Mouse (Mus musculus) urinary bladder, postnatal 14 days (tissue): ENCODE data around the gene Tdp1.

ENCODE experiments used
- DNase-seq: peaks from one replicate; pipeline ENCODE4 v3.0.0; 2021; ENCODE audit warnings: low spot score

Gene Tdp1

DNA sequence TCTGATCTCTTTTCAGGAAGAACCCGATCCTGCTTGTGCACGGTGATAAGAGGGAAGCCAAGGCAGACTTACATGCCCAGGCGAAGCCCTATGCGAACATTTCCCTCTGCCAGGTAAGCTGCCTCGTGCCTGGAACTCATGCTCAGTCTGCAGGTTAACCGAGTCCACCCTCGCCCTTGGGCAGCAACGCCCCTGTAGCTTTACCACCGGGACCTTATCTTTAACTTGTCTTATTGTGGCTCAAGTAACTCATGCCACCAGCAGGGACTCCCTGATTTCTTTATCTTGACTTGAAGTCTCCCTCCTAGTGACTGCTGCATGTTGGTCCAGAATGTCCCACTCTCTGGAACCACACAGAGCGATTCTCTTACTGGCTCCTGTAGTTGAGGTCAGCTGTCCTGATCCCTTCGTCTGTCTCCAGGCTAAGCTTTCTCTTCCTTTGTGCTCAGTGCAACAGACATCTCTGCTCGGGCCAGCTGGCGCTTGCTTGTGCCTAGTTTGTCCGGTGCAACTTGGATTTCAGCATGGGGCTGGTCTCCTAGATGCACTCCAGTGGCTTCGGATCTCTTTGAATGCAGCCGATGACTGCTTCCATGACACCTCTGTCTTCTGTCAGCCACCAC is 14.0 kb downstream of the Tdp1 start:
- DNase-seq, result no peak

GRCm38 (mm10) chr12:99899991-99900390 is 15.7 kb downstream of the Tdp1 start:
- no peak for DNase-seq

GRCm38 (mm10) chr12:99901973-99902866 is 17.9 kb downstream of the Tdp1 start:
- no peak for DNase-seq

DNA sequence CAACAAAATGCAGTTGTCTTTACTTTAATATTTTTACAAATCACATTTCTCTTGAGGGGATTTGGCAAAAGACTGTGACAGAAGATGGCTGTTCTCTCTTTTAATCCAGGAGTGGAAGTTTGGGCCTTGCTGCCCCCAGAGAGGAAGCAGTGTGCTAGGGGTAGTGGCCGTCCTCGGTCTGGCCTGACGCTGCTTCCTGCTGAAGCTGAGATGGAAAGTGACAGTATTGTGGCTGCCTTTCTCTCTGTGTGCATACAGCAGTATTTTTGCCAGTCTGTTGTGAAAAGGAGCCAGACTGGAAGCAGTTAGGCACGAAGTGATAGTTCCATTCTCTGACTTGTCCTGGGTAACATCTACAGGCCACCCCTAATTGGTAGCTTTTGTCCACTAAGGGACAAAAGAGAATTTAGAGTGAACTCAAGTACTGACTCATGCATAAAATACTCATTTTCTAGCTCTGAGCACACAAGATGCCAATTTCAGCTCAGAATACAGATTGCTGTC is 18.6 kb downstream of the Tdp1 start:
- DNase-seq, result no peak

DNA sequence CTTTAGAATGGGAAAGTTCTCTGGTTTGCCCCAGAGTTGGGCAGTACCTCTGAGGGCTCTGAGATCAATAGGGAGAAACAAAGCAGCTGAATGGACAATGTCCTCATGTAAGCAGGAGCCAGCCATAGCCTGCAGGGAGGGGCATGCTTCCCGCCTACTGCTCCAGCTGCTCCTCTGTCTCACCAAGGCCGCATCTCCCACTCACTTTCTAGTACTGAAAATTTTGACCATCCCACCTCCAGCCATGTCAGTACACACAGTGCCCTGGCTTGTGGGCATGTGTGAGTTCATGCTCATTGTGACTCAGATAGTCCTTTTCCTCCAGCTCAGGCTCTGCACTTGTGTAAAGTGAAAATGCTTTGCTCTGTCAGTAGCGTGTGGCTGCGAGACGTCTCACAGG is 20.2 kb downstream of the Tdp1 start:
- DNase-seq, result no peak

GRCm38 (mm10) chr12:99911466-99911865 is 27.1 kb downstream of the Tdp1 start:
- DNase-seq, result no peak

DNA sequence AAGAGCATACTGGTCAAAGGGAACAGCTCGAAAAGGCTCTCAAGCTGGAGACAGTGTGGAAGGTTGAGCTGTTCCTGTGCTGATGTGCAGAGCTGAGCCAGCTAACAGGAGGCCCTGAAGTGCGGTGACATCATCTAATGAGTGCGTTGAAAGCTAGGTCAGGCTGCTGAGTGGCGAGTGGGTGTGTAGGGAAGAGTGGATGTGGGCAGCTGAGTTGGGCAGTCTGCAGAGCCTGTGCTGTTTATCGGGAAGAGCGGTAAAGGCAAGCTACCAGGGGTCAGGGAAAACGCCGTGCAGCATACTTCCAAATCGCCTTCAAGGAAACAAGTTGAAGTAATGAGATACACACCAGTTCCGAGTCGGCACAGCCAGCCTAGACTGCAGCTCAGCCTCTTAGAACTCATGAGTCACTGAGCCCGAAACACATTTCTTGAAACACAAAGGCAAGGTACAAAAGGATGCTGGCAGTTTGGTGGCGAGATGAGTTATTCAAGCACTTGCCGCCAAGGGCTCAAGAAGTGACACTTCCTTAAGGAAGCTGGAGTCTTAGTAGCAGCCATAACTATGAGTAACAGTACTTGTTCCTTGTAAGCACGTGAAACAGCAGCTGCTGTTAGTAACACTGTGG is 33.6 kb downstream of the Tdp1 start:
- DNase-seq, result no peak

- DNase-seq, result no peak
Measured at GRCm38 (mm10) chr12:99919636-99920035, 35.3 kb downstream of the Tdp1 start.

GRCm38 (mm10) chr12:99921045-99921444 is 36.7 kb downstream of the Tdp1 start:
- no peak for DNase-seq

GRCm38 (mm10) chr12:99923131-99923606 is 38.9 kb downstream of the Tdp1 start:
- DNase-seq, result no peak

DNA sequence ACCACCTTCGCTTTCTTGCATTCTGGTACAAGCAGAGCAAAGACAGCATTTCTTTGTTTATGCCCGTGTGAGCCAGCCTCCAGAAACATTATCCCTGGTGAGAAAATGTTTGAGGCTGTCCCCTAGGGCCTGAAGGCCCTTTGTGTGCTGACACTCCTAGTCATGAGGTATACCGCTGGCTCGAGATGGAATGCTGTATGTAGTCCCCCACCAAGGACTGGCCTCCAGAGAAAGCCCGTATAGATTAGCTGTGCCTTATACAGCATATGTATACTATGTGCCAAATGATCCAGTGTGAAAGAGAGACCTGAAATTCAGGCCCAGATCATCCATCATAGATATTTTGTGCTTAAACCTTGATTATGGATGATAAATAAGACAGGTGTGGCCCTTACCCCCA is 39.4 kb downstream of the Tdp1 start:
- DNase-seq, result no peak

GRCm38 (mm10) chr12:99928311-99928710 is 44.0 kb downstream of the Tdp1 start:
- no peak for DNase-seq

DNA sequence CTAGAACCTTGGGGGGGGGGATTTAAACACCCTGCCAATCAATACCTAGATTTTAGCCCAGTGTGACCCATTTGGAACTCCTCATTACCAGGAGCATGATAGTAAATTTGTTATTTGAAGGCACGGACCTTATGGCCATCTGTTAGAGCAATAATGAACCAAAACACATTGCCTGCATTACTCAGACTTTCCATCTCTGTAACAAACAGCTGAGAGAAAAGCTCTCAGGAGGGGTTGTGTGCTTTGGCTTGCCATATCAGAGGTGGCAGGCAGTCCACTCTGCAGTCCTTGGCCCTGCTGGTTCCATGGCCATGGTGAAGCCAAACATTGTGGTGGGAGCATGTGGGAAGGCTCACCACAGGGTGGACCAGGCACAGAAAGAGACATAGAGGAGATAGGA is 44.8 kb downstream of the Tdp1 start:
- DNase-seq, result no peak

DNA sequence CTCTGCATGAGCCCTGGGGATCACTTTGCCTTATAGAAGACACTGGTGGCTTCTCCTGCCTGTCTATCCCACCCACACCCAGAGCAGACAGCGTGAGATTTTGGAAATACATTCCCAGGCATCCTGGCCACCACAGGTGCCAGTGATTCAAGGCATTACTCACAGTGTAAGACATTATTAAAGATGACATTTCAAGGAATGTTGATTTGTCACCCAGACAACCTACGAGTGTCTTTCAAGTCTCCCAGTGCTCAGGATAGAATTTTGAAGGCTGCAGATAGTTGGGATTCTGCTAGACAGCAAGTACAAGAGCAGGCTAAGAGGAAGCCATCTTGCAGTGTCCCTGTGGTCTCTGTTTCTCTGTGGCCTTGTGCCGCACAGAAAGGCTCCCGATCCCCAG is 47.9 kb downstream of the Tdp1 start:
- DNase-seq, result no peak

- no peak for DNase-seq
Measured at GRCm38 (mm10) chr12:99933630-99934029, 49.3 kb downstream of the Tdp1 start.

DNA sequence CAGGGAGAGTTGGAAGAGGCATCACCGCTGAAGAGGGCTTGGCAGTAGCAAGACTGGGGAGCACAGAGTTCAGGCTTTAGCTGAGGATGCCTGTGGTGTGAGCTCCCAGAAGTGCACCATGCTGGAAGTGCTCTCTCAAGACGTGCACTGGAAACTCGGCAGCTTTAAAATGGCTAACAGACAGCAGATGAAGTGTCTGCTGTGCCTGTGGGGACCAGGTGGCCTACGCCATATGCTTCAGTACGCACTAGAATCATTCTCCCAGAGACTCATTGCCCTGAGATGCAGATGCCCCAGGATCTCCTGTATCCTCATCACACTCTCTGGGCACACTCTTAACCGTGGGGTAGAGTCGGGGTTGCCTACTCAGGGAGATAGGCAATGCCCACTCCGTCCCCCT is 51.1 kb downstream of the Tdp1 start:
- no peak for DNase-seq

DNA sequence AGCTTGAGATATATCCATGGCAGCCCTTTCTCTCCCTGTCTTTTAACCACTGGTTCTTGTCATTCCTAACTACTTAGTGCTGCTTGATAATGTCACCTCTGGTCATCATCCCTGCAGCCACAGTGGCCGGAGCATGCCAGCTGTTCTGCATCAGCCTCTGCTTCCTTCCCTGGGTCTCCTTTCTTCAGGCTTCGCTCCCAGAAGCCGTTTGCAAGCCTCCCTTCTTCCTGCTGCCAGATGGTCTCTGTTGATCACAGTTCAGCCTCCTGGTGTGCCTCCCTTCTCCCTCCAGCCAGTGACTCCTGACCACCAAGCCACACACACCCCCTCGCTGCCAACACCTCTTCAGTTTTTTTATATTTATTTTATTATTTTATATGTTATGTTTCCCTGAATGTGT is 54.2 kb downstream of the Tdp1 start:
- no peak for DNase-seq

DNA sequence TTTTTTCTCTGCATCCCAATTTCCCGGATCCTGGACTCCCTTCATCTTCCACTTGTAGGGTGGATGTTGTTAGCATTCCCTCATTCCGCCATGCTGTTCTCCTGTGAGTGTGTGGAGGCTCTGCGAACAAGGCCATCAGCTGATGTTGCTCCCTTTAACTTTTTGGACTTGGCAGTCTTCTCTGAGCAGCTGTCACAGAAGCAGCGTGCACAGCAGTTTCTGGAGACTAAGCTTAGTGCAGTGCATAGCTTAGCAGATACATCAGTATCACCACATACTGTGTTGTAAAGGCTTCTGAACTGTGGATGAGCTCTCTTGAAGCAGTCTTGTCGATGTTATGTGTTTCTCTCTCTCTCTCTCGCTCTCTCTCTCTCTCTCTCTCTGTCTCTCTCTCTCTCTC is 54.9 kb downstream of the Tdp1 start:
- no peak for DNase-seq

- no peak for DNase-seq
Measured at GRCm38 (mm10) chr12:99940704-99941103, 56.4 kb downstream of the Tdp1 start.

DNA sequence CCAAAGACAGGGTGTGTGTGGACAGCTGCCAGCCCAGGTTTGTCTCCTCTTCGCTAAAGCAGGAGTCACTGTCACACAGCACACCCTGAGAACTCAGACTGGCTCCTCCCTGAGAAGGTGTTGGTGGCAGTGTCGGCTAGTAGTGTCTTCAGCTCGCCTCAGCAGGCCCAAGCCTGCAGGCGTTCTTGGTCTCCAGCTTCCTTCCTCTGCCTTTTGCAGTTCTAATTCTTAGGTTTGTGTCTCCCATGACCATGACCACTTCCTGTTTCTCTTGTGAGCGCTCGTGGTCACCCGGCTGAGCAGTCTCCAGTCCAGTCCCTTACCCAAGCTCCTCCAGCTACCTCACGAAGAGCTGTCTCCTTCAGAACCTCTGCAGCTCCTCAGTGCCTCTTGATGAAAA is 58.1 kb downstream of the Tdp1 start:
- DNase-seq, result no peak

DNA sequence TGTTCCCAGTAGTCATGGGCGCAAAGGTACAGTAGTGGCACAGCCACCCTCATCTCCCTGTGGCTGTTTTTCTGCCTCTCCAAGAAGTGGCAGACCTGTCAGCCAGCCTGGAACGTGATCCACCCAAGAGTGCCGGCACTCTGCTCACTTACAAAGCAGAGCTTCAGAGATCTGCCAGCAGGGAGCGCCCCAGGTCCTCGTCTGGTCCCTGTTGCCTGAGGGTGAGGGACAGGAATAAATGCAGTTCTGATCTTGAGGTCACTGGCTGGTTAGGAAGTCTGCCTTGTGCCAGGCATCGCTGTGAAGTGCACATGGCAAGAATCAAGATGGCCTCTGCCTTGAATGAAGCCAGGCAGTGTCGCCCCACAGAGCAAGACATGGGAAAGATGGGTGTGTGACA is 68.6 kb downstream of the Tdp1 start:
- DNase-seq, result peak; percentile 54

- DNase-seq, result no peak
Measured at GRCm38 (mm10) chr12:99956411-99956810, 72.1 kb downstream of the Tdp1 start.
